Mouse (Mus musculus) kidney, embryonic 14.5 days (tissue): ENCODE measurements around the gene Igfbp4. TPM values are rescaled to one million over a fixed set of nuclear protein-coding genes. Genes with fewer than 3 reads are reported as not detected.

Experiments
- ATAC-seq: fragments of 200-750 bp; cut with Nextera tagmentation; 2 replicates; pipeline ENCODE4 v1.8.0; 2017; ENCODE audit warnings: moderate number of reproducible peaks, mild to moderate bottlenecking, moderate TSS enrichment, moderate library complexity; ENCODE audit not compliant: low FRiP score, low TSS enrichment
- H3K27ac ChIP-seq: fragments of 300-500 bp; sonication (generic); 2 replicates; pipeline ENCODE4 v1.5.1; 2014; ENCODE audit warnings: low read depth, mild to moderate bottlenecking, low read length, moderate library complexity, mixed read lengths
- H3K27me3 ChIP-seq: fragments of 300-500 bp; sonication (generic); 2 replicates; pipeline ENCODE4 v1.6.1; 2014; ENCODE audit warnings: mild to moderate bottlenecking, low read length; ENCODE audit not compliant: control insufficient read depth, insufficient read depth
- H3K36me3 ChIP-seq: fragments of 300-500 bp; sonication (generic); 2 replicates; pipeline ENCODE4 v1.6.1; 2014; ENCODE audit warnings: low read length, mixed read lengths; ENCODE audit not compliant: control insufficient read depth, insufficient read depth
- H3K4me1 ChIP-seq: fragments of 300-500 bp; sonication (generic); 2 replicates; pipeline ENCODE4 v1.6.1; 2014; ENCODE audit warnings: low read length, mixed read lengths; ENCODE audit not compliant: control insufficient read depth, insufficient read depth
- H3K4me2 ChIP-seq: fragments of 300-500 bp; sonication (generic); replicated peaks from 2 replicates; pipeline ENCODE4 v1.6.1; 2014; ENCODE audit warnings: low read depth, mild to moderate bottlenecking, low read length
- H3K4me3 ChIP-seq: fragments of 300-500 bp; sonication (generic); 2 replicates; pipeline ENCODE4 v1.5.1; 2014; ENCODE audit warnings: mild to moderate bottlenecking, low read length
- H3K9ac ChIP-seq: fragments of 300-500 bp; sonication (generic); 2 replicates; pipeline ENCODE4 v1.6.1; 2014; ENCODE audit warnings: low read depth, mild to moderate bottlenecking, low read length, moderate library complexity
- H3K9me3 ChIP-seq: fragments of 300-500 bp; sonication (generic); 2 replicates; pipeline ENCODE4 v1.6.1; 2016; ENCODE audit warnings: low read length; ENCODE audit not compliant: control insufficient read depth
- WGBS: fragments of 180-500 bp; shearing (Covaris S2); extraction: QIAGEN DNeasy Blood & Tissue Kit; methylation state at CpG from one replicate; pipeline ENCODE4 v1.1.7; 2014; 5-methylcytosine and 5-hydroxymethylcytosine counted together
- polyA plus RNA-seq: library from polyadenylated mRNA; unstranded; fragments of >200 nt; fragmentation: Nextera tagmentation; extraction: Ambion mirVana; gene quantifications from 2 replicates; pipeline ENCODE4 v1.2.1, GENCODE M21; 2014

The Igfbp4 gene
- polyA plus RNA-seq, 1 experiment from 2014 or later = 542 TPM

DNA sequence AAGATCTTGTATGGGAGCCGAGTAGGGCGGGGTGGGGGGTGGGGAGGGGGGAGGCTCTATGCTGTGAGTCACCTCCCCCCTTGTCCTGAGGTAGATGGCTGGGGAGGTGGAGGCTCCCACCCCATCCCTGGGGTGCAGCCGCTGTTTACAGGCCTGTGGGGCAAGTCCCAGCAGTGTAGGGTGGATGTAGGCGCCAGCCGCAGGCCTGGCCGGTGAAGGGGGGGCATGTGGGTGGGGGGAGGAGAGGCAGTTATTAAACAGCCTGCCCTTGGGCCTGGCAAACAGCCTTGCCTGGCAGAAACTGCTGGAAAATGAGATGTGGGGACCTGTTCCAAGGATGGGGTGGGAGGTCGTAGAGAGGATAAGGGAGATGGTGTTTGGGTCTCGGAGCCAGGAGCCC lies 41.1 kb downstream of the Igfbp4 start:
- Histone ChIP-seq H3K9me3 (no peaks in the 10 kb centered on the region), H3K36me3 (no peaks in the 10 kb centered on the region), H3K4me3 (no peak overlapping the region), H3K27me3 (no peaks in the 10 kb centered on the region), H3K27ac (no peak overlapping the region), H3K4me2 (no peak overlapping the region), H3K9ac (no peak overlapping the region), H3K4me1 (peaks cover 14% of the 10 kb centered on the region; the same call in 1 of the 2 replicates)
- 47% methylated on average over 8 of the region's 8 CpGs for WGBS
- ATAC-seq = no peak

- WGBS = 90% methylated on average over 8 of the region's 8 CpGs
- H3K9me3 ChIP-seq = no peaks in the 10 kb centered on the region
- no peak overlapping the region for H3K9ac ChIP-seq
- H3K36me3 ChIP-seq = no peaks in the 10 kb centered on the region
- peaks cover 14% of the 10 kb centered on the region; the same call in 1 of the 2 replicates for H3K4me1 ChIP-seq
- no peak overlapping the region for H3K4me2 ChIP-seq
- no peaks in the 10 kb centered on the region for H3K27me3 ChIP-seq
- no peak overlapping the region for H3K27ac ChIP-seq
- no peak overlapping the region for H3K4me3 ChIP-seq
- ATAC-seq = no peak
These were observed 42.5 kb downstream of the Igfbp4 start for GRCm38 (mm10) chr11:99083516-99083915.

DNA sequence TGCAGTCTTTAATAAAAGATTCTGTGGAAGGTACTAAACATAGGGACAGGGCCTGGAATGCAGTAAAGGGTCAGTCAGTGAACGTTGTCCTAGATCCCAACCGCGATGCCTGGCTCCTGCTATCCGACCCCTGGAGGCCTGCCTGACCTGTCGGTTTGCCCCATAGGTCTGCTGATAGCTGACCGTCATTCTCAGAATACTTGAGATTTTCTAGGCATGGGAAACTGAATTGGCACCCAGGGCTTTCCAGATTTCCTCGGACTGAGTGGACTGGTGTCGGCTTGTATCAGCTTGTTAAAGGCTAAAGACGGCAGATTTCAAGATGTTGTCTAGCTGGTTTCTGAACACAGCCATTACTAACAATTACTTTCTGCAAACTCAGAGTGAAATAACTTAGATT lies 43.3 kb downstream of the Igfbp4 start:
- no peaks in the 10 kb centered on the region for H3K9me3 ChIP-seq
- WGBS = 71% methylated on average over 9 of the region's 9 CpGs

GRCm38 (mm10) chr11:99088486-99088885 lies 47.4 kb downstream of the Igfbp4 start:
- 63% methylated on average over 2 of the region's 2 CpGs for WGBS
- H3K9me3 ChIP-seq = no peaks in the 10 kb centered on the region
- no peak overlapping the region for H3K27ac ChIP-seq
- no peak overlapping the region for H3K4me3 ChIP-seq
- ATAC-seq = no peak
- no peaks in the 10 kb centered on the region for H3K36me3 ChIP-seq
- no peaks in the 10 kb centered on the region for H3K4me1 ChIP-seq
- no peak overlapping the region for H3K4me2 ChIP-seq
- H3K27me3 ChIP-seq = no peaks in the 10 kb centered on the region
- no peak overlapping the region for H3K9ac ChIP-seq

More for the DNA sequence above, 43.3 kb downstream of the Igfbp4 start:
- H3K27ac ChIP-seq = no peak overlapping the region
- no peak overlapping the region for H3K9ac ChIP-seq
- no peak overlapping the region for H3K4me3 ChIP-seq
- ATAC-seq = no peak
- H3K4me2 ChIP-seq = no peak overlapping the region
- H3K27me3 ChIP-seq = no peaks in the 10 kb centered on the region
- peaks cover 14% of the 10 kb centered on the region; the same call in 1 of the 2 replicates for H3K4me1 ChIP-seq
- no peaks in the 10 kb centered on the region for H3K36me3 ChIP-seq

- Histone ChIP-seq H3K9me3 (no peaks in the 10 kb centered on the region), H3K27me3 (no peaks in the 10 kb centered on the region), H3K27ac (no peak within 1 kb of the TSS), H3K9ac (no peak within 1 kb of the TSS), H3K36me3 (no peaks in the 10 kb centered on the region), H3K4me1 (no peaks in the 10 kb centered on the region), H3K4me3 (no peak within 1 kb of the TSS), H3K4me2 (no peak within 1 kb of the TSS)
- 71% methylated on average over 14 of the region's 14 CpGs for WGBS
- no peak for ATAC-seq
These were observed 48.1 kb downstream of the Igfbp4 start, which contains the start of gene Tns4 for GRCm38 (mm10) chr11:99089077-99089601. TSS of gene Tns4 (minus strand) at chr11:99089306.

DNA sequence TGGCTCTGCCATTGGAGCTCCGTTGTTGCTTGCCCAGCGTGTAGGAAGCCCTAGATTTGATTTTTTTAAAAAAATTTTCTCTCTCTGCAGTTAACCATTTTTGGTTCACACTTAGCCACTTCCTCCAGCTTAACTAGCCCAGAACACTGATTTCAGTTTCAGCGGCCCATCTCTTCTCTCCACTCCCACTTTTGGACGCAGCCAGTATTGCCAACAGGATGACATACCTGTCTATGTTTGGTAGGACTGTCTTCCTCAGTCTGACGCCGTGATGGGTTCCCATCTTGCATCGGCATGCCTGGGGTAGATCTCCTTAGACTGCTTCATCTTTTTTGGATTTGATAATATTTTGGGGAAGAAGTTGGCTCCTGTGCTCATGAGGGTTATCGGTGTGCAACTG lies 49.3 kb downstream of the Igfbp4 start:
- H3K9ac ChIP-seq = no peak overlapping the region
- H3K4me2 ChIP-seq = no peak overlapping the region
- ATAC-seq = no peak
- no peaks in the 10 kb centered on the region for H3K36me3 ChIP-seq
- no peaks in the 10 kb centered on the region for H3K4me1 ChIP-seq
- H3K4me3 ChIP-seq = no peak overlapping the region
- no peaks in the 10 kb centered on the region for H3K9me3 ChIP-seq
- no peaks in the 10 kb centered on the region for H3K27me3 ChIP-seq
- H3K27ac ChIP-seq = no peak overlapping the region
- WGBS = 95% methylated on average over 8 of the region's 8 CpGs

GRCm38 (mm10) chr11:99091666-99092065 lies 50.6 kb downstream of the Igfbp4 start:
- 47% methylated on average over 2 of the region's 2 CpGs for WGBS
- no peaks in the 10 kb centered on the region for H3K9me3 ChIP-seq
- no peaks in the 10 kb centered on the region for H3K36me3 ChIP-seq
- no peak for ATAC-seq
- H3K27me3 ChIP-seq = no peaks in the 10 kb centered on the region
- no peak overlapping the region for H3K4me2 ChIP-seq
- no peak overlapping the region for H3K4me3 ChIP-seq
- H3K27ac ChIP-seq = no peak overlapping the region
- H3K9ac ChIP-seq = no peak overlapping the region
- H3K4me1 ChIP-seq = no peaks in the 10 kb centered on the region

GRCm38 (mm10) chr11:99093740-99094139 lies 52.7 kb downstream of the Igfbp4 start:
- Histone ChIP-seq H3K9me3 (no peaks in the 10 kb centered on the region), H3K4me2 (no peak overlapping the region), H3K27ac (no peak overlapping the region), H3K4me1 (no peaks in the 10 kb centered on the region), H3K27me3 (no peaks in the 10 kb centered on the region), H3K4me3 (no peak overlapping the region), H3K9ac (no peak overlapping the region), H3K36me3 (no peaks in the 10 kb centered on the region)
- WGBS = 85% methylated on average over 7 of the region's 7 CpGs
- no peak for ATAC-seq

DNA sequence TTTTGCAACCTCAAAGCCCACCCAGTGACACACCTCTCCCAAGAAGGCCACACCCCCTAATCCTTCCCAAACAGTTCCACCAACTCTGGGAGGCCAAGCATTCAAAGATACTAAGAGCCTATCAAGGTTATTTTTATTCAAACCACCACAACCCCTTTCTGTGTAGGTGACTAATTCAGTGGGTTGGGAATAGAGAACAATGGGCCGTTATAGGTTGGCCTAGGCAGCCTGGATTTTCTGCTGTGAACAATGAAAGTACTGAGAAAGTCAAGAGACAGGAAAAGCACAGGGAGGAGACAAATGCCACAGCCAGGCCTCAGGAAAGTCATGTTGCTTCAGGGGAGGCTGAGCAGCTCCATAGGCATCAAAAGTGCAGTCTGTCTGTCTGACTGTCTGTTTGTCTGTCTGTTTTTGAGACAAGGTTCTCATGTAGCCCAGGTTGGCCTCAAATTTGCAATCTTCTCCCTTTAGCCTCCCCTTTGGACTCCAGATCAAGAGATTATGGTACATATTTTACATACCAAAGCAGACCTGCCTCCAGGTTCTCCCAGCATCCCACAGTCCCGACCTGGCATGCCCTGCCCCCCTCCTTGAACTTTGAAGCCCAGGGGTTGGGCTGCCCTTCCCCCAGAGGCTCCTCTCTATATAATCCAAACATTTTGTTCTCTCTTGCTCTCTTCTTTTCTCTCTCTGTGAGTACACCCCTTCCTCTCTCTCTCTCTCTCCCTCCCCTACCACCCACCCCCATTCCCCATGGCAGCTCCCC lies 54.0 kb downstream of the Igfbp4 start:
- WGBS = 54% methylated on average over 2 of the region's 2 CpGs
- no peaks in the 10 kb centered on the region for H3K27me3 ChIP-seq
- H3K4me2 ChIP-seq = no peak overlapping the region
- ATAC-seq = no peak
- H3K27ac ChIP-seq = no peak overlapping the region
- H3K4me3 ChIP-seq = no peak overlapping the region
- H3K9ac ChIP-seq = no peak overlapping the region
- H3K9me3 ChIP-seq = no peaks in the 10 kb centered on the region
- H3K36me3 ChIP-seq = no peaks in the 10 kb centered on the region
- H3K4me1 ChIP-seq = no peaks in the 10 kb centered on the region
